8 mouse cellular contexts compared by ENCODE assay signal in the genomic region with DNA sequence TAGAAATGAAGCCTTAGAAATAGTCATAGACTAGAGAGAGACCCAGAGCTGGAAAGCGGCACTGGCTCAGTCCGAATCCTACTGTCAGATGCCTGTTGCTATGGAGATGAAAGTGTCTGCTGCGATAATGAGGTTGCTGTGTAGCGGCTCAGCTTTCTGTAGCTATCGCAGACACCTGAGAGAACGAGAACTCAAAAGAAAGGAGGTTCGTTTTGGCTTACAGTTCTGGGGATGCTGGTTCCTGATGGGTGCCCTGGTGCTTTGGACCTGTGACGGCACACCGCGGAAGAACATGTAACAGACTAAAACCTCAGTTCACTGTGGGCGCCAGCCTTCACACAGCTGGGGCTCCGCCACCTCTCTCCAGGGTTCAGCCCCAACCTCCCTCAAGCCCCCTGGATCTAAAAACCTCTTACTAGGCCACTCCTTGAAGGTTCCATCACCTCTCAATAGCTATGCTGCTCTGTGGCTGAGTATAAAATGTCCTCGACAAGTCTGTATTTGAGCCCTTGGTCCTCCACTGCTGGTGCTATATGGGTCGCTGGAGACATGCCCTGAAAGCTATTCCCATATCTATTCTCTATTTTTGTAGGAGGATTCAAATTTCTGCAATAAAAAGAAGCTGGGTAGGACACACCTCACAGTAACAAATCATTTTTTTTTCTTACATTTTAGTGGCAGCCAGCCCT. TPM values are rescaled to one million over a fixed set of nuclear protein-coding genes. Genes with fewer than 3 reads are reported as not detected.
A peak's percentile ranks its signal among the peaks of the same experiment; 100 is the strongest.
DNase-seq lines count a peak whose midpoint lies in the region; ATAC-seq and TF ChIP-seq lines count a peak whose summit lies in the region.
"Had no signal": no experiment of that assay in that cellular context is flagged by ENCODE, and none has a peak within 500 bp of the region (broad histone marks: within the 10 kb centered on the region; RNA-seq: fewer than 3 reads in every experiment).

No protein-coding gene starts in this region.

- H3K27me3 ChIP-seq in forebrain, embryonic 14.5 days (replicated peaks; ENCODE audit: control insufficient read depth, insufficient read depth, low read length) = no peaks in the 10 kb centered on the region
- no peaks in the 10 kb centered on the region for H3K27me3 ChIP-seq in neural tube, embryonic 12.5 days (replicated peaks)
- H3K27me3 ChIP-seq in lung, postnatal 0 days (replicated peaks; ENCODE audit: insufficient read depth, low read length) = no peaks in the 10 kb centered on the region; the same call in 1 of the 2 replicates

- peak; percentile 93 for DNase-seq in brain, embryonic 14.5 days (ENCODE audit: low read depth)
- peak; percentile 93 for DNase-seq in forebrain, embryonic 14.5 days (ENCODE audit: low spot score)
- peak; percentile 50 for DNase-seq in layer of hippocampus, adult 9-11 months
- DNase-seq in kidney, postnatal 14 days = no peak
- no peak for DNase-seq in lung, postnatal 0 days (ENCODE audit: low spot score)
- no peak for DNase-seq in adipocyte (ENCODE audit: low spot score)
- DNase-seq: cerebellum, adult 9-10 months had no signal

- no peak for TF ChIP-seq CTCF in brain, embryonic 14.5 days (IDR thresholded peaks at IDR 0.05; ENCODE audit: borderline replicate concordance, extremely low read depth, insufficient read depth, insufficient read length)
- TF ChIP-seq CTCF in lung, postnatal 0 days (IDR thresholded peaks at IDR 0.05) = no peak

- H3K4me1 ChIP-seq in forebrain, embryonic 14.5 days (ENCODE audit: control insufficient read depth, insufficient read depth, low read length) = peaks cover 40% of the 10 kb centered on the region
- peaks cover 6% of the 10 kb centered on the region for H3K4me1 ChIP-seq in neural tube, embryonic 12.5 days
- H3K4me1 ChIP-seq in lung, postnatal 0 days (ENCODE audit: insufficient read depth, low read depth, low read length) = no peaks in the 10 kb centered on the region

- peak overlapping the region; percentile 68 for H3K27ac ChIP-seq in forebrain, embryonic 14.5 days (ENCODE audit: low read depth, low read length)
- no peak overlapping the region for H3K27ac ChIP-seq in neural tube, embryonic 12.5 days
- H3K27ac ChIP-seq in lung, postnatal 0 days (ENCODE audit: low read length) = no peak overlapping the region

- H3K9me3 ChIP-seq in forebrain, embryonic 14.5 days (replicated peaks; ENCODE audit: control insufficient read depth, low read length) = no peaks in the 10 kb centered on the region
- H3K9me3 ChIP-seq in neural tube, embryonic 12.5 days = no peaks in the 10 kb centered on the region
- H3K9me3 ChIP-seq in lung, postnatal 0 days (ENCODE audit: low read length) = no peaks in the 10 kb centered on the region

- H3K9ac ChIP-seq in forebrain, embryonic 14.5 days (ENCODE audit: low read length) = peak overlapping the region; percentile 14; the same call in 1 of the 2 replicates
- H3K9ac ChIP-seq in neural tube, embryonic 12.5 days = no peak overlapping the region
- H3K9ac ChIP-seq in lung, postnatal 0 days (replicated peaks; ENCODE audit: low read depth) = no peak overlapping the region

- peak overlapping the region; percentile 46 for H3K4me2 ChIP-seq in forebrain, embryonic 14.5 days (ENCODE audit: low read length)
- peak overlapping the region; percentile 26 for H3K4me2 ChIP-seq in neural tube, embryonic 12.5 days (replicated peaks)
- H3K4me2 ChIP-seq in lung, postnatal 0 days (replicated peaks; ENCODE audit: low read depth, low read length) = no peak overlapping the region

- peak; percentile 84 for ATAC-seq in forebrain, embryonic 14.5 days
- ATAC-seq in neural tube, embryonic 12.5 days (ENCODE audit: low FRiP score, low read depth) = peak; percentile 65; the same call in 1 of the 2 replicates
- ATAC-seq in lung, postnatal 0 days = no peak

- no peak for TF ChIP-seq POLR2A in brain, embryonic 14.5 days (IDR thresholded peaks at IDR 0.05; ENCODE audit: borderline replicate concordance, extremely low read depth, insufficient read depth, insufficient read length, poor library complexity, severe bottlenecking)

- WGBS in forebrain, embryonic 14.5 days = 21% methylated on average over 14 of the region's 14 CpGs
- WGBS in neural tube, embryonic 12.5 days = 40% methylated on average over 14 of the region's 14 CpGs
- WGBS in lung, postnatal 0 days = 48% methylated on average over 14 of the region's 14 CpGs

- H3K4me3 ChIP-seq in forebrain, embryonic 14.5 days (ENCODE audit: low read depth, low read length) = no peak overlapping the region
- no peak overlapping the region for H3K4me3 ChIP-seq in neural tube, embryonic 12.5 days
- no peak overlapping the region for H3K4me3 ChIP-seq in lung, postnatal 0 days (ENCODE audit: low read depth, low read length)

- H3K36me3 ChIP-seq in forebrain, embryonic 14.5 days (ENCODE audit: control insufficient read depth, insufficient read depth, low read length) = no peaks in the 10 kb centered on the region
- no peaks in the 10 kb centered on the region for H3K36me3 ChIP-seq in neural tube, embryonic 12.5 days
- H3K36me3 ChIP-seq in lung, postnatal 0 days (ENCODE audit: insufficient read depth, low read length) = no peaks in the 10 kb centered on the region

- no peak for TF ChIP-seq EP300 in lung, postnatal 0 days (IDR thresholded peaks at IDR 0.05)

RNA-seq across cellular contexts. Expression of gene Parp11, which starts 6.1 kb away (rescaled TPM):
- 86.1 and 86.6 TPM in 2 replicates for polyA plus RNA-seq in brain, embryonic 14.5 days (2012; rRNA removed)
- polyA plus RNA-seq in forebrain, embryonic 14.5 days (2014; fragmentation: Nextera tagmentation; extraction: Ambion mirVana) = 83.3 and 90.2 TPM in 2 replicates
- 60.5 and 62.8 TPM in 2 replicates for polyA plus RNA-seq in neural tube, embryonic 12.5 days (2016; fragmentation: Nextera tagmentation; extraction: Ambion mirVana)
- polyA plus RNA-seq in lung, postnatal 0 days (2015; fragmentation: Nextera tagmentation; extraction: Ambion mirVana) = 10.6 and 11.5 TPM in 2 replicates

Comparison
In these comparisons a context has a peak if more than half of its experiments do, and no peak if none do; other contexts are left out.
1. DNase-seq: peak in brain, embryonic 14.5 days (single experiment), forebrain, embryonic 14.5 days (single experiment) and layer of hippocampus, adult 9-11 months (single experiment); none in kidney, postnatal 14 days (single experiment), lung, postnatal 0 days (single experiment) and adipocyte (single experiment).